Mouse (Mus musculus): ENCODE measurements around the gene Kdm3a. TPM values are rescaled to one million over a fixed set of nuclear protein-coding genes. Genes with fewer than 3 reads are reported as not detected.

The Kdm3a gene
- 10 to 100 TPM; 37.8 to 44.2 TPM for total RNA-seq (2021)

- peak; percentile 97 to 99 for DNase-seq (ENCODE audit: low spot score in 2 of 2)
- intact Hi-C loops (cut with DNase I): loop anchor here (2.0 to 5.0 kb wide), 4 partner anchors 76 to 362 kb away; partner anchors contain the start of gene Krcc1
These were observed at the start of gene Kdm3a for GRCm38 (mm10) chr6:71632829-71633662. Kdm3a (minus strand) TSS chr6:71632990.

GRCm38 (mm10) chr6:71678891-71679290 is 46.1 kb upstream of the Kdm3a start:
- DNase-seq (ENCODE audit: low spot score in 2 of 2): no peak
- intact Hi-C loops (cut with DNase I): no loop called here

DNA sequence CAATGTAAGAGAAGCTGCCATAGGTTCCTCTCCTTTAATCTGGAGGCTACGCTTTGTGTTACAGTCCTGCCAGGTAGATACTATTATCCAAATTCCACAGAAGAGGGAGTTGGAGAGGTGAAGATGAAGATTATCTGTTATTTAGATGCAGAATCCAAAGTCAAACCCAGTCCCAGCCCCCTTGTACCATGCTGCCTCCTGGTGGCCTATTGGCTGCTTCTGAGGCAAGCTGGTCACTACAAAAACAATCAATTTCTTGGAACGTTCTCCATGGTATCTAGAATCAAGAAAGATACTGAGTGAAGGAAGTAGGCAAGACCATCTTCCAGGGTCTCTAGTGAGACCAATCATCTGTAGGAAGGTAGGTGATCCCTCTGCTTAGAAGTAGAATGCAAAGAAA is 40.4 kb upstream of the Kdm3a start:
- no peak for DNase-seq (ENCODE audit: low spot score in 2 of 2)
- intact Hi-C loops (cut with DNase I): no loop called here

- DNase-seq (ENCODE audit: low spot score in 2 of 2): no peak
- intact Hi-C loops (cut with DNase I): no loop called here
These were observed 31.7 kb upstream of the Kdm3a start for GRCm38 (mm10) chr6:71664511-71664910.

- intact Hi-C loops (cut with DNase I): no loop called here
These were observed 25.5 kb upstream of the Kdm3a start for GRCm38 (mm10) chr6:71658290-71658689.

GRCm38 (mm10) chr6:71655835-71656234 is 23.0 kb upstream of the Kdm3a start:
- no peak for DNase-seq (ENCODE audit: low spot score in 2 of 2)
- intact Hi-C loops (cut with DNase I): no loop called here

More at GRCm38 (mm10) chr6:71658290-71658689, 25.5 kb upstream of the Kdm3a start:
- no peak for DNase-seq (ENCODE audit: low spot score in 2 of 2)

GRCm38 (mm10) chr6:71651868-71652267 is 19.1 kb upstream of the Kdm3a start:
- DNase-seq (ENCODE audit: low spot score in 2 of 2): no peak
- intact Hi-C loops (cut with DNase I): no loop called here

- intact Hi-C loops (cut with DNase I): loop anchor here (2.0 to 5.0 kb wide), 4 partner anchors 76 to 362 kb away; partner anchors contain the start of gene Krcc1
- no peak for DNase-seq (ENCODE audit: low spot score in 2 of 2)
These were observed 333 bp downstream of the Kdm3a start for GRCm38 (mm10) chr6:71632486-71632828.

- peak; percentile 42 to 43 for DNase-seq (ENCODE audit: low spot score in 2 of 2)
These were observed 906 bp downstream of the Kdm3a start for GRCm38 (mm10) chr6:71631706-71632461.

GRCm38 (mm10) chr6:71631196-71631595 is 1.6 kb downstream of the Kdm3a start:
- intact Hi-C loops (cut with DNase I): loop anchor here (5.0 kb wide), 1 partner anchor 191 kb away; no protein-coding TSS in a partner anchor
- no peak for DNase-seq (ENCODE audit: low spot score in 2 of 2)

More at GRCm38 (mm10) chr6:71631706-71632461, 906 bp downstream of the Kdm3a start:
- intact Hi-C loops (cut with DNase I): loop anchor here (2.0 to 5.0 kb wide), 4 partner anchors 77 to 361 kb away; partner anchors contain the start of gene Krcc1

DNA sequence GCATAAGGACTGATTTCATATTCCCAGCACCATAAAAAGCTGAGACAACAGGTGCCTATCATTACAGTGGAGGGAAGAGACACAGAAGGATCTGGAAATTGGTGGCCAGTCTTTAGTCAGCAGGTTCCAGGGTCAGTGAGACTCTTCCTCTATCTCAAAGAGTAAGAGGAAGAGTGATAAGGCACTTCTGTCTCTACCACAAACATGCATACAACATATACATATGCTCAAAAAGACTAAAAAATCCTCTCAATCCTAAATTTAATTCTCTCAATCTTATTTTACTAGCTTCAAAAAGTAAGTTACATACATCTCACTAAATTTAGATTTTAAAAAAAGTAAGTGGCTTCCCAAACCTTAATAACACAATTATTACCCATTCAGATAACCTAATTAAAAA is 5.5 kb downstream of the Kdm3a start:
- no peak for DNase-seq (ENCODE audit: low spot score in 2 of 2)
- intact Hi-C loops (cut with DNase I): loop anchor here (10.0 kb wide), 1 partner anchor 267 kb away; no protein-coding TSS in a partner anchor

GRCm38 (mm10) chr6:71625984-71626383 is 6.8 kb downstream of the Kdm3a start:
- intact Hi-C loops (cut with DNase I): loop anchor here (10.0 kb wide), 1 partner anchor 269 kb away; no protein-coding TSS in a partner anchor
- no peak for DNase-seq (ENCODE audit: low spot score in 2 of 2)

GRCm38 (mm10) chr6:71624723-71625122 is 8.1 kb downstream of the Kdm3a start:
- intact Hi-C loops (cut with DNase I): loop anchor here (10.0 kb wide), 1 partner anchor 270 kb away; no protein-coding TSS in a partner anchor
- DNase-seq (ENCODE audit: low spot score in 2 of 2): no peak

DNA sequence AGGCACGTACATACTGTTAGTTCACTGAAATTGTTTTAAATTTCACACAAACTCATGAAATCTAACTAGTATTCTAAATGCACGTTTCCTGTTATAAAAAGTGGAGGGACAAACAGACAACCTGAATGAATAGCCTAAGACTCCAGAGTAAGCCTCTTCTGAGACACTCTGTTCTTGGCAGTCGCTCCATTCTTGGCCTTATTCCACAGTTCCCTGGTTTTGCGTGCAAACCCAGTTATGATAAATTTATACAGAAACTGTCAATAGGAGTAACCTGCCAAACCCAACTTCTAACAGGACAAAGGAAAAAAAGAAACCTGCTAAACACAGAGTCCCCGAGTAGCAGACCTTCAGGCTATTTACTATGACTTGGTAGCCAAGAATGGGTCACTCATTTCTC is 10.8 kb downstream of the Kdm3a start:
- peak in 1 of 2 experiments; percentile 28 for DNase-seq (ENCODE audit: low spot score in 2 of 2)
- intact Hi-C loops (cut with DNase I): loop anchor here (10.0 kb wide), 1 partner anchor 273 kb away; no protein-coding TSS in a partner anchor

GRCm38 (mm10) chr6:71621551-71621950 is 11.2 kb downstream of the Kdm3a start:
- no peak for DNase-seq (ENCODE audit: low spot score in 2 of 2)
- intact Hi-C loops (cut with DNase I): loop anchor here (10.0 kb wide), 1 partner anchor 273 kb away; no protein-coding TSS in a partner anchor

DNA sequence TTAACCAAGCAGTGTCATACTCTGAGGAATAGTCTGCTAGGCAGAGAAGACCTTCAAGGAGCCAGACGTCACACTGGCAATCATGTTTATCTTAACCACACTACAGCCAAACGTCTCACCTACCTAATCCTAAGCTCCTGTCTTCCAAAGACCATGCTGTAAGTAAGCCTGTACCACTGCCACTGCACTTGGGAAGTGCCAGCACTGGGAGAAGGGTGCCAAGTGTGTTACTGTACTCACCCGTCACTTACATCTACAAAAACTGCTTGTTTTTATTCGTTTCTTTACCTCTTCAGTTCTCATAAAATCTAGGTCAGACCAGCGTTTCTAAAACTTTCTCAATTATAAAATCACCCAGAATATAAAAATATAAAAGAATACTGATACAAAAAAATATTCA is 15.8 kb downstream of the Kdm3a start:
- no peak for DNase-seq (ENCODE audit: low spot score in 2 of 2)
- intact Hi-C loops (cut with DNase I): no loop called here

- no peak for DNase-seq (ENCODE audit: low spot score in 2 of 2)
- intact Hi-C loops (cut with DNase I): loop anchor here (5.0 kb wide), 1 partner anchor 189 kb away; no protein-coding TSS in a partner anchor
These were observed 19.6 kb downstream of the Kdm3a start for GRCm38 (mm10) chr6:71613225-71613624.

DNA sequence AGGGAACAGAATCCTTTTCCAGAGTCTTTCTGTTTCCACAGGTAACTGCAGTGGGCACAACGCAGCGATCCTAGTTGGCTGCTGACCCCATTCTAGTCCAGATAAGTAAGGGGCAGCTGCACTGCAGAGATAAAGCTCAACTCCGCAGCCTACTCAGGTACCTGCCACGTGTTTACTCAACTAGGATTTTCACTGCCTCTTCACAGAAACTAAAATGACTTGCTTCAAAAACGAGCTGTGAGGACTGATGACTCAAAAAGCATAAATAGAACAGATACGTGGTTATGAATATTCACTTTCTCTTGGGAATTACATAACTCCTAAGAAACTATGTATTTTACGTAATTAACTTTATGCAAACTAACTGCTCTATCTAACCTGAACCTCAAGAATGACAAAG is 22.8 kb downstream of the Kdm3a start:
- DNase-seq (ENCODE audit: low spot score in 2 of 2): peak; percentile 41 to 85
- intact Hi-C loops (cut with DNase I): loop anchor here (5.0 kb wide), 1 partner anchor 192 kb away; no protein-coding TSS in a partner anchor

DNA sequence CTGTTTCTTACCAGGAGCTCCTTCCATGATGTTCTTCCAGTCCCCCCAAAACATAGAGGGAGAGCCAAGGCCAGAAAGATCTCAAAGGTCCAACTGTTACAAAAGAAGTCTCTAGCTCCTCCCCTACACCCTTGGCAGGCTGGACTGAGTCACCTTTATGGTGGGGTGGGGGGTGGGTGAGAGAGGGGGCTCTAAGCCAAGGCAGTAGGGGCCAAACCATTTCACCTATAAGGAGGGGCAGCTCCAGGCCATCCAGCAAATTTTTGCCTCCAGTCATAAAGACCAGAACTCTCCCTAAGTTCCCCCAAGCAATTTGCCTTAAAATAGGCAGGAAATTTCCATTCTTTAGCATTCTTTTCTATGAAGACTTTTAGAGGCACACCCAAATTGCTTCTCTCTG is 23.8 kb downstream of the Kdm3a start:
- DNase-seq (ENCODE audit: low spot score in 2 of 2): no peak
- intact Hi-C loops (cut with DNase I): no loop called here

GRCm38 (mm10) chr6:71607756-71608155 is 25.0 kb downstream of the Kdm3a start:
- peak in 1 of 2 experiments; percentile 48 for DNase-seq (ENCODE audit: low spot score in 2 of 2)
- intact Hi-C loops (cut with DNase I): no loop called here

All from left cerebral cortex, postnatal 25 days (tissue).